Mouse (Mus musculus) gastrocnemius, postnatal 10 days (tissue): ENCODE measurements around the gene Fscn2. TPM values are rescaled to one million over a fixed set of nuclear protein-coding genes. Genes with fewer than 3 reads are reported as not detected.
A peak's percentile ranks its signal among the peaks of the same experiment; 100 is the strongest.
"Not testable (repeated sequence)": the region's sequence is repeated elsewhere in the genome, so short reads cannot be mapped to it uniquely, and the experiment has no call there.

Source experiments
- DNase-seq: peaks from one replicate; pipeline ENCODE4 v3.0.0; 2021; ENCODE audit warnings: mixed read lengths
- total RNA-seq, 2 experiments: library from RNA; stranded (reverse); gene quantifications; 2 replicates each; pipeline ENCODE4 v1.2.3; 2021

Fscn2 gene
- total RNA-seq, 2 experiments from 2014 or later = 0.50 to 0.61 TPM

DNA sequence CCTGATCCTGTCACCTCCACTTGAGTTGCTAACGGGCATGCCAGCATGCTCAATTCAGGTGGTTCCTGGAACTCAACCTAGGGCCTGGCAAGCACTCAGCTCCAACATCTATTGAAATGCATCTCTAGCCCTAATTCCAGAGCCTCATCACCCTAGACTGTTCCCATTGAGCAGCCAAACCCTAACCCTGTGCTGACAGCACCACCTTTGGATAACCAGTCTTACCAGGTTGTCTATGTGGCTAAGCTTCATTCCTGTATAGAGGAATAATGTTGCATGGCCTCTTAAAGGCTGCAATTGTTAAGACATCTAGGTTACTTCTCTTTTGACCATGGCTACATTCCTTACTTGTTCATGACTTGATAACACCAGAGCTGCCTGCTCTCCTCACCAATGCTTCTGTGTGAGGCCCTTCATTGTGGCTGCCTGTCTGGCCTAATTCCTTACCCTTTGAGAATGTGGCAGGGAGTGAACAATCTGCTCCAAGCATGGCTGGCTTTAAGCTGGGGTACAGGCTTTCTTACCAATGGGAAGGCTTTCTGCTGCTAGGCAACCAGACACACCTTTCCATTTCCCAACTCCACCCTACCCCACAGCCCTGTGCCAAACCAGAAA is 16.2 kb upstream of the Fscn2 start:
- DNase-seq = peak; percentile 16

DNA sequence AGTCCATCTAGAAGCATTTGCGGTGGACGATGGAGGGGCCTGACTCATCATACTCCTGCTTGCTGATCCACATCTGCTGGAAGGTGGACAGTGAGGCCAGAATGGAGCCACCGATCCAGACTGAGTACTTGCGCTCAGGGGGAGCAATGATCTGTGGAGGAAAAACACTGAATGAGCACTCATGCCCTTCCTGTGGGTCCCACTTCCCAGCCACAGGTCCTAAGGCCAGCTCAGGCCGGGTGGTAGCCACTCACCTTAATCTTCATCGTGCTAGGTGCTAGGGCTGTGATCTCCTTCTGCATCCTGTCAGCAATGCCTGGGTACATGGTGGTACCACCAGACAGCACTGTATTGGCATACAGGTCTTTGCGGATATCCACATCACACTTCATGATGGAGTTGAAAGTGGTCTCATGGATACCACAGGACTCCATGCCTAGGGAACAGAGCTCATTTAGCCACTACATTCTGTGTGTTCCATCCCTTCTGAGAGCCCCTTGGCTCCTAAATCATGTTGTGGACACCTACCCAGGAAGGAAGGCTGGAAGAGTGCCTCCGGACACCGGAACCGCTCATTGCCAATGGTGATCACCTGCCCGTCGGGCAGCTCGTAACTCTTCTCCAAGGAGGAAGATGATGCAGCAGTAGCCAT is 14.8 kb upstream of the Fscn2 start:
- peak; percentile 7 for DNase-seq

DNA sequence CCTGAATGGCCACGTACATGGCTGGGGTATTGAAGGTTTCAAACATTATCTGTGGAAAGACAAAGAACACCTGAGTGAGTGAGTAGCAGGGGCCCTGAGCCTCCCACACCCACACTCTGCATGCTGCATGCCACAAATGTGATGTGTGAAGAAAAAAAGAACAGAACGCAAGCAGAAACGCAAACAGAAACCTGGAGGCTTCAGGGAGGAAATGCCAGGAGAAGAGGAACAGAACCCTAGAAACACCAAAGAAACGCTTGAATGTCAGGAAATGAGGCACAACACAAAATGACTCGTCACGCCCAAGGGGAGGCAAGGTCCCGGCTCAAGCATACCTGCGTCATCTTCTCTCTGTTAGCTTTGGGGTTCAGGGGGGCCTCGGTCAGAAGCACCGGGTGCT is 14.0 kb upstream of the Fscn2 start:
- peak; percentile 14 for DNase-seq

DNA sequence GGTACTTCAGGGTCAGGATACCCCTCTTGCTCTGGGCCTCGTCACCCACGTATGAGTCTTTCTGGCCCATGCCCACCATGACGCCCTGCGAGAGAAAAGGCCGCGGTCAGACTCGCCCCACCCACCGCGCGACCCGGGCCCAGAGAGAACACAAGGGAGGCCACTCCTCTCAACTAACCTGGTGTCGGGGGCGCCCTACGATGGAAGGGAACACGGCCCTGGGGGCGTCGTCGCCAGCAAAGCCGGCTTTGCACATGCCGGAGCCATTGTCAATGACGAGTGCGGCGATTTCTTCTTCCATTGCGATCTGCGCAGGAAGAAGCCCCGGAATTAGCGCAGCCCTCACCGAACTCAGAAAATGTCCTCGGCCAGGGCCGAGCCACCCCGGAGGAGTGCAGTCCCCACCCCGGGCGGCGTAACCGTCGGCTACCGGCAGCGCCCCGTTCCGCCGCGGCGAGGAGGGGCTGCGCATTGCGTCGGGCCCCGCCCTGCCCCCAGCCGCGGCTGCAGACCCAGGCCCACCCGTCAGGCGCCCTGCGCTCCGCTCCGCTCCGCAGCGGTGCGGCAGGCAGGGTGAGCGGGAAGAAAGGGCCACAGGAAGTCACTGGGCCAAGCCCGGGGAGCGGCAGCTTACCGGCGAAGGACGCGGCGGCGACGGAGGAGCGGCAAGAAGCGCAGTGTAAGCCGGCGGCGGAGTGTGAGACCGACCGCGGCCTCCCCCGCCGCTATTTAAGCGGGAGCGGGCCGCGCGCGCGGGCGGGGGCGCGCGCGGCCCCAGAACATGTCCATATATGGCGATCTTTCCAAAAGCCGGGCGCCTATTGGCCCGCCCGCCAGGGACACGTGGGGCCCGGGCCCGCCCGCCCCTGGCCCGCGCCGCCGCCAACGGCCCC is 13.3 kb upstream of the Fscn2 start, which contains the start of gene Actg1:
TSS of gene Actg1 (minus strand) at position 752 of the 893 bp plus-strand sequence.
- peak; percentile 88 for DNase-seq

DNA sequence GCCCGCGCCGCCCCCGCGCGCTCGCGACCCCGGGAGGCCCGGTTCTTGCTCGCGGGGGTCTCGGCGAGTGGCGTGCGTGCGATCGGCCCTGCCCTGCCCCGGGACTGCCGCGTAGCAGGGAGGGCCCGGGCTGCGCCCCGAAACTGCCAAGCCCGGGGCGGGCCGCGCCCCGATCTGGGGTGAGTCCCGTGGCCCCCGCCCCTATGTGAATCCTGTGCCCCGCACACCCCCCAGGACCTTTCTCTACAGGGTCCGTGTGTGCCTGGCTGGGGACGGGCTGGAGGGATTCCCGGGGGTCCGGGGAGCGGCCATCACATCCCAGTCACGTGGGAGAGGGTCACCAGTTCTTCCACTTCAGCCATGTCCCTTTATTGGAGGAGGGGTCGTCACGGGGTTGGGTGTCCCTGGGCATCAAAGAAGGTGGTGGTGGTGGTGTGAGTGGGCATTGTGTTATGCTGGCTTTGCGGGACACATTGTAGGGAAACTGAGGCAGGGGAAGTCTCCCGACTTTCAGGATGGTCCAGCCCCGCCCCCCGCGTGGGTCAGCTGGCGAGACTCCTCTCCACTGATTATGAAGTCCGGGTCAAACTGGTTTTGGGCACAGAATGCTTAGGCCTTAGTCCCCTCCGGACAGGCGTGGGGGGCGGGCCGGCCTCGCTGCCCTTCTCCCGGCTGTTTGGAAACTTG is 12.5 kb upstream of the Fscn2 start:
- peak; percentile 73 for DNase-seq

DNA sequence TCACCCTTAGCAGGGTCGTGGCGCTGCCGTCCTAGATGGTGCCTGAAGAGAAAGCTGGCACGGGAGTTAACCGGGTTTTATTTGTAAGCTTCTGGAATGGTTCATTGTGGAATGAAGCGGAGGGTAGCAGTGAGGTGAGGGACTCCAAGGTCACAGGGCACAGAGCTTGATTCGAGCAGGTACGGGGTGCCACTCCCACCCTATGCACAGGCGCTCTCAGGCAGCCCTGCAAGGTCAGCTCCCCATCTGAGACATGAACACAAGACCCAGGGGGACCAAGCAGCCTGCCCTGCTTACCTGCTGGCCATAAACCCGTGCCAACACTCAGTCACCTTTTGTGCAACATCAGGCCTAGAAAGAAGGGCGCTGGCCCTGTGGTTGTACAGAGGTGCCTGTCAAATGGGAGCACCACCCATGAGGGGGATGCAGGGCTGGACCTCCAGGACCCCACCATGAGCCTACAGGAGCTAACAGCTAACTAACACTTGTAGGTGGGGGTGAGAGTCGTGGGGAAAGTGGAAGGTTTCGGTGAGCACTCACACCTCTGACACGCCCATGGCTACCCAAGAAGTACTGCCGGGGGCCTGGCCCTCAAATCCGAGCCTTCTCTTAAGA is 11.9 kb upstream of the Fscn2 start:
- DNase-seq = peak; percentile 43

DNA sequence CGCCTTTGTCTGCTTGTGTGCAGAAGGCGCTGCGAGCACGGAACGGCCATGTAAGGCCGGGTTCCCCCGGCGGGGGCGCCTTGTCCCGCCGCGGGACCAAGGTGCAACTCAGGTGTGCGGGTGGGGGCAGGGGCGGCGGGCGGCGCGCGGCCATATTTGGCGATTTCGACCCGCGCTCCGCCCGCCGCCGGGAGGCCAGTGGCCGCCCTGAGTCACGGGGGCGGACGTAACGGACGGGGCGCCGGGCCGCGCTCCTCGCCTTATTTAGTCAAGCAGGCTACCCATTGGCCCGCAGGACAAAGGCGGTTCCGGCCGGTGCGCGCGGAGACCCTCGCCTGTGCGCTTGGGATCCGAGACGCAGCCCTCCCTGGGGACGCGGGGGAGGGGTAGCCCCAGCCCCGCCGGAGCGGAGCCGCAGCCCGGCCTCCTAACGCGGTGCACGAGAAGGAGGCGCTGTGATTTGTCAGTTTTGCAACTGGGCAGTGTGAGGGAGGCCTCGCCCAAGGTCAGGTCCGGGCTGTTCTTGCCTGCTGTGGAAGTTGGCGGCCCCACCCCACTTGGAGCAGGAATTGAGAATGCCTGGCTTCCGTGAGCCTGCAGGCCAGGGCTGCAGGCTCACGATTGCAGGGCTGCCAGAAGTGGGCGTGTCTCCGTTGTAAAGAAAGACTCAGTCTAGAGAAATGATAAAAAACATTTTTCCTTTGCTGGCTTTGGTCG is 11.2 kb upstream of the Fscn2 start:
- DNase-seq = peak; percentile 91

DNA sequence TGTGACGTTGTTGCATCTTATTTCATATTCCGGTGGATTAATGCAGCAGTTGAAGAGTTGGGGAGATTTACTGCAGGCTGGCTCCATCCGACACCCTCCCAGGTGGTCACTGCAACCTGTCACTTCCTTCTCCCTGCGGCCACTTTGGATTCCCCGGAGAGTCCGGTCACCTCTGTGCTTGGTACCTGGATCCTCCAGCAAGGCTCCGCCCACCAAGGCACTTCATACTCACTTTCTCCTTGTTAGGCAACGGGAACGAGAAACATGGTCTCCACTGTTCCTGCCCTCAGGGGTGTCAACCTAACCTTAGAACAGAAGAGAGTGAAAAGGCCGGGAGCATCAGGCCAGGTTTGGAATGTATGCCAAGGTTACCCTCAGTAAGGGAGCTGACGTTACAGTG is 10.6 kb upstream of the Fscn2 start:
- peak; percentile 35 for DNase-seq

DNA sequence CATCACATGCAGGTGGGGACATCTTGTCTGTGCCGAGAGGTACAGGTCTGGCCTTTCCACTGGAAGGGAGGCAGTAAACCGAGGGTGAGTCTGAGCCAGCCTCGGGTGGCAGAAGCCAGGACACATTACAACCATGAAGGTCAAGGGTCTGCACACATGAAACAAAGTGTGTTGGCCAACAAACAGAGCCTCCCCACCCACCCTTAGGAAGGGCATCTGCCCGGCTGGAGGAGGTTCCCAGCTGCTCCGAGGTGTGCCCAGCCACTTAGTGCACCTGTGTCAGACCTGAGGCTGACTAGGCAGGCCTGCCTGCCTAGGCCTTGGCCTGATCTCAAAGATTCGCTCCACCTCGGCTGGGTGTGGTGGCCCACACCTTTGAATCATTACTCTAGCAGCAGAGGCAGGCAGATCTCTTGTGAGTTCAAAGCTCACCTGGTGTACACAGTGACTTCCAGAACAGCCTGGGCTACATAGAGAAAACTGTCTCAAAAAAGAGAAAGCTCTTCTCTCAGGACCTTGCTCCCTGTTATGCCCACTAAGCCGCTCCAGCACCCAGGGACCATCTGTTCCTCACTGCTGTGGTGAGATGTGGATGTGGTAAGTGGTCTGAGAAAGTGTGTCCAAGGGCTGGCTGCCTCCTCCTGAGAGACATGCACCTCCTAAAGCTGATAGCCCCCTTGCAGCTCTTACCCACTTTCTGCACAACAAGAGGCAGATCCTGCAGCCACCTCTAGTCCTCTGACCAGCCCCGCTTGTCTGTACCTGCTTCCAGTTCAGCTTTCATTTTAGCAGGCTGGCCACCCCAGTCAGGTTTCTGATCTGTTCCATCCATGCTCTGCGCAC is 9.9 kb upstream of the Fscn2 start:
- DNase-seq = peak; percentile 18

DNA sequence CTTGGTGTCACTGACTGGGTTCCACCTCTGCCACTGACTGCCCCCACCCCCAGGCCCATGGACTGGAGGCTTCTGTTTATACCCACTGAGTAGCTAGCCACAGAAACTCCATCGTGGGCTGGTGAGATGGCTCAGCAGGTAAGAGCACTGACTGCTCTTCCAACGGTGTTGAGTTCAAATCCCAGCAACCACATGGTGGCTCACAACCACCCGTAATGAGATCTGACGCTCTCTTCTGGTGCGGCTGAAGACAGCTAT is 9.3 kb upstream of the Fscn2 start:
- DNase-seq = not testable (repeated sequence)

DNA sequence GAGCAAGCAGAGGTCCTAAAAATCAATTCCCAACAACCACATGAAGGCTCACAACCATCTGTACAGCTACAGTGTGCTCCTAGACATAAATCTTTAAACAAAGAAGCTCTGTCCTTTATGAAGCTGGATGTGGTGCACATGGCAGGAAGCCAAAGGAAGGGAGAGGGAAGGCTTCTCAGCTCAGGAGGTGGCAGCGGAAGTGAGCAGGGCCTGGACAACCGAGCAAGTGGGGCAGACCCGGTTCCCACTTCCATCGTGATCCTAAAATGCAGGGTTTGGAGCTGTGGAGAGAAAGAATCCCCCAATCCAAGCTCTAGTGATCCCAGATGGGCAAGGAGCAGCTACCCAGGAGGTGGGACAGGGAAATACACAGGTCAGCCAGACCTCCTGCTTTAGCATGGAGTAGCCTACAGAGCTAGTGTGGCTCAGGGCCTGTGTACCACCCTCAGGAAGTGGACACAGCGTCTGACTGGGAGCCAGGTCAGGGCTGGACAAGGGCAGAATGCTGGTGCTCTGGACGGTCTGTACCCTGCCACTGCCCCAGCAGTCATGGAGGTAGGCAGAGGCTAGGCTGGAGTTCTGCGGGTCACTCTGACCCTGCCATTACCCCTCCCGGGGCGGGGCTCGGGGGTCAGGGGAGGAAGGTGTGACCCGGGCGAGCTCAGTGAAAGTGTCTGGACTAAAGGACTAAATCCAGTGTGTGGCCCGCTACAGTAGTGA is 8.6 kb upstream of the Fscn2 start:
- DNase-seq = peak; percentile 34

DNA sequence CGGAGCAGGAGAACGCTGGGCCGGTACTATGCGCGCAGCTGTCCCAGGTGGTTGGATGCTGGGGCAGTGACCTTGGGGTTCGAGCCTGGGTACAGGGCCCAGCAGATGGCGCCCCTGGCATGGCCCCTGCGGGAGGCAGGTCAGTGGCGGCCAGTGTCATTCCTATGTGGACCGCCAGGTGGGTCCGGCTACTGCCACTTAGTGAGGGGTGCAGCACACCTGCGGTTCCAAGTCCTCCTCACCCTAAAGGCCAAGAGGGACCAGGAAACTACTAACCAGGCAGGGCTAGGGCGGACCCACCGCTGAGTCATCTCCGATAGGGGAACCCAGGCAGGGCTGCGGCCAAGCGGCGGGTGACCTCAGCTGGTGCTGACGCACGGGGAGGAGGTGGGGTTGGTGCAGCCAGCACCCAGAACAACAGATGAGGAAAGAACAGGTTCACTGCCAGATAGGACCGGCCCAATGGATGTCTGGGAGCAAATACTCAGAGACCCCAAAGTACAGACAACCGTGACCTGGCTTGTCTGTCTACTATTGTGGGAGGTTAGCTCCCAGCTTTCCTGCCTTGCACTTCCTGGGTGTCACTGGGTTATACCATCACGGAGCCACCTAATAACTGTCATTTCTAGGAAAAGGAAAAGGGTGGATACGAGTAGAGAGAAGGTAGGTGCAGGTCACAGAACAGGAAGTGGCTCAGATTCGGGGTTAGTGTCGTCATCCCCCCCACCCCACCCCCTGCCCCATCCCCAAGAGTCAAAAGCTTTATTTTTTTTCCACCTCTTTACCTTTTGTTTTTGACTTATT is 7.6 kb upstream of the Fscn2 start:
- DNase-seq = peak; percentile 85

DNA sequence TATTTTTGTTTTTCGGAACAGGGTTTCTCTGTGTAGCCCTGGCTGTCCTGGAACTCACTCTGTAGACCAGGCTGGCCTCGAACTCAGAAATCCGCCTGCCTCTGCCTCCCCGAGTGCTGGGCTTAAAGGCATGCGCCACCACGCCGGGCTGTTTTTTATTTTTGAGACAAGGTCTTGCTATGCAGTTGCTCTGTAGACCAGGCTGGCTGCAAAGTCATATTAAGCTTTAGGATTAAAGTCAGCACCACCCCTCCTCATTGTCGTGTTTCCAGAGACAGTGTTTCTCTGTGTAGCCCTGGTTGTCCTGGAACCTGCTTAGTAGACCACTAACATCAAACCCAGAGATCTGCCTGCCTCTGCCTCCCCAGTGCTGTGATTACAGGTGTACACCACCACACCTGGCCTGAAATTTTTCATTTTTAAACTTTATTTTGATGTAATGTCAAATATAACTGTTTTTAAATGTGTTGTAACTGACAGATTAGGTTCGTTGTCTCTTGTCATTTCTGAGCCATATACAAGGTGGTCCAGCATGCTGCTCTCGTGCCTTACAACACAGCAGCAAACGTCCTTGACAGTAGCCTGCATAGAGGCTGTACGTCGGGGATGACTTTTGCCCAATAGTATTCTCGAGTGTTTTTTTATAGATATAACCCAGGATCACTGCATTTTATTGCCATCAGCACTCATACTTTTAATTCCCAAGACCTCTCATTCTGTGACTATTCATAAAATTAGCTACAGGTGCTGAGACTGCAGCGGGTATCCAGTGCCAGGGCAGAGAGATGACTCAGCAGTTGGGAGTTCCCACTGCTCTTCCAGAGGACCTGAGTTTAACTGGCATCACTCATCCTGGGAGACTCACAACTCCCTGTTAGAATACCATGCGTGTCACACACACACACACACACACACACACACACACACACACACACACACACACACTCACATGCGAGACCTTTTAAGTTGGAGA is 6.7 kb upstream of the Fscn2 start:
- DNase-seq = peak; percentile 3

DNA sequence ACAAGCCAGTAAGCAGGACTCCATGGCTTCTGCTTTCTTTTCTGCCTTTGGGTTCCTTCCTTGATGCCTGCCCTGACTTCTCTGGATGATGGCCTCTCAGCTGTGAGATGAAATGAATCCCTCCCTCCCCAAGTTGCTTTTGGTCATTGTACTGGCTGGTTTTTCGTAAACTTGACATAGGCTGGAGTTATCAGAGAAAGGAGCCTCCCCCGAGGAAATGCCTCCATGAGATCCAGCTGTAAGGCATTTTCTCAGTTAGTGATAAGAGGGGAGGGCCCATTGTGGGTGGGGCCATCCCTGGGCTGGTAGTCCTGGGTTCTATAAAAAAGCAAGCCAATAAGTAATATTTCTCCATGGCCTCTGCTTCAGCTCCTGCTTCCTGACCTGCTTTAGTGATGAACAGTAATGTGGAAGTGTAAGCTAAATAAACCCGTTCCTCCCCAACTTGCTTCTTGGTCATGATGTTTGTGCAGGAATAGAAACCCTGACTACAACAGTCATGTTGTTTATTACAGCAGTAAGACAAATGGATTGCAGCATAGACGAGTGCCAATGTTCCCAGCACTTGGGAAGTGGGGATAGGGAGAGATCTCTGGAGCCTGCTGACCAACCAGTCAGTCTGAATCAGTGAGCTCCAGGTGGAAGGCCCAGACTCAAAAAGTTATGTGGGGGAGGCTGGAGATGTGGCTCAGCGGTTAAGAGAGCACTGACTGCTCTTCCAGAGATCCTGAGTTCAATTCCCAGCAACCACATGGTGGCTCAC is 5.9 kb upstream of the Fscn2 start:
- DNase-seq = peak; percentile 1

DNA sequence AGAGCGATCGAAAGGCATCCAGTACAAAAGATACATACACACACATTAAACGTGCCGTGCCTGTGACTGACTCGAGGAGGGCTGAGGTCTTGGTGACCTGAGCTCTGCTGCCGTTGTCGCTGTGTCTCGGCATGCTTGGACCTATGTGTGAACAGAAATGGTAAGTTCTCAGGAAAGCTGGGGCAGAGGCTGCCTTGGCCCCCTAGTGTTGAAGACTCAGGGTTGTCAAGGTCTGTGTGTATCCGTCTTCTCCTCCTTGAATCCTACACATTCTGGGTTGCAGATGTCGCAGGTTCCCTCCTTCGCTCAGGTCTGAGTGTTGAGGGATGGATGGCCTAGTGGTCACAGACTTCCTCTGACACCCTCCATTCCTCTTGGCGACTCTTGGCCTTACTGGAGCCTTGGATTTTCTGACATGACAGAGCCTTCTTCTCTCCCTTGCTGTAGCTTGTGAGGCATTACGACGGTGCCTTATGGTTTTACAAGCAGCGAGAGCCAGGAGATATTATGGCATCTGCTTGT is 5.0 kb upstream of the Fscn2 start:
- no peak for DNase-seq

DNA sequence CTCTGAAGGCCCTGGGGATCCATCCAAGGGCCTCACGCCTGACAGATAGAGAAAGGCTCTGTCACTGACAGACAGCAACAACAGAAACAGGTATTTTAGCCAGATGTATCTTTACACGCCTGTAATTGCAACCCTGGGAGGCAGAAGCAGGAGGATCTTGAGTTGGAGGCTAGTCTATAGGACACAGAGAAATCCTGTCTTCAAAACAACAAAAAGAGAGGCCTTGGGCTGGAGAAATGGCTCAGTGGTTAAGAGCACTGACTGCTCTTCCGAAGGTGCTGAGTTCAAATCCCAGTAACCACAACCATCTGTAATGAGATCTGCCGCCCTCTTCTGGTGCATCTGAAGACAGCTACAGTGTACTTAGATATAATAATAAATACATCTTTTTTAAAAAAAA is 4.4 kb upstream of the Fscn2 start:
- no peak for DNase-seq
